Mouse (Mus musculus) olfactory bulb, adult 2 months (tissue): Measurements from ENCODE around the gene Srsf1. TPM values are rescaled to one million over a fixed set of nuclear protein-coding genes. Genes with fewer than 3 reads are reported as not detected.

Experiments used
- H3K27ac ChIP-seq: fragments of 200-500 bp; 2 replicates; pipeline ENCODE4 v1.5.1; 2012; ENCODE audit warnings: low read depth, low read length; ENCODE audit not compliant: insufficient read depth
- H3K4me1 ChIP-seq: fragments of 200-500 bp; 2 replicates; pipeline ENCODE4 v1.6.1; 2012; ENCODE audit warnings: low read length; ENCODE audit not compliant: control insufficient read depth, insufficient read depth
- H3K4me3 ChIP-seq: fragments of 200-500 bp; 2 replicates; pipeline ENCODE4 v1.5.1; 2012; ENCODE audit warnings: mild to moderate bottlenecking, low read depth, low read length, moderate library complexity; ENCODE audit not compliant: insufficient read depth
- CTCF ChIP-seq: fragments of 200-500 bp; IDR thresholded peaks from 2 replicates; pipeline ENCODE4 v1.5.1; 2012; ENCODE audit warnings: low read depth, mild to moderate bottlenecking, low read length, moderate library complexity; ENCODE audit not compliant: insufficient read depth
- POLR2A ChIP-seq: fragments of 200-500 bp; IDR thresholded peaks from 2 replicates; pipeline ENCODE4 v1.6.1; 2012; ENCODE audit warnings: mild to moderate bottlenecking, low read depth, low read length, moderate library complexity; ENCODE audit not compliant: insufficient read depth
- WGBS: fragments of 180-500 bp; shearing (Covaris S2); methylation state at CpG from one replicate; pipeline ENCODE4 v1.1.7; 2018; 5-methylcytosine and 5-hydroxymethylcytosine counted together
- polyA plus RNA-seq: library from polyadenylated mRNA; stranded (reverse); fragments of >200 nt; gene quantifications from 2 replicates; pipeline ENCODE4 v1.2.4, GENCODE M21; 2012; ENCODE audit warnings: low replicate concordance; ENCODE audit not compliant: missing spikeins, insufficient read depth, insufficient read length

The Srsf1 gene
- polyA plus RNA-seq = 341 and 667 TPM in 2 replicates

GRCm38 (mm10) chr11:88046944-88047794 is at the start of gene Srsf1:
Gene Srsf1 (plus strand): TSS chr11:88047373.
- Histone ChIP-seq H3K27ac (peak within 1 kb of the TSS; percentile 99), H3K4me3 (peak within 1 kb of the TSS; percentile 95), H3K4me1 (peaks cover 5% of the 10 kb centered on the region; the same call in 1 of the 2 replicates)
- peak; percentile 88 for TF ChIP-seq POLR2A
- no peak for TF ChIP-seq CTCF
- under 1% methylated on average over 57 of the region's 60 CpGs for WGBS

DNA sequence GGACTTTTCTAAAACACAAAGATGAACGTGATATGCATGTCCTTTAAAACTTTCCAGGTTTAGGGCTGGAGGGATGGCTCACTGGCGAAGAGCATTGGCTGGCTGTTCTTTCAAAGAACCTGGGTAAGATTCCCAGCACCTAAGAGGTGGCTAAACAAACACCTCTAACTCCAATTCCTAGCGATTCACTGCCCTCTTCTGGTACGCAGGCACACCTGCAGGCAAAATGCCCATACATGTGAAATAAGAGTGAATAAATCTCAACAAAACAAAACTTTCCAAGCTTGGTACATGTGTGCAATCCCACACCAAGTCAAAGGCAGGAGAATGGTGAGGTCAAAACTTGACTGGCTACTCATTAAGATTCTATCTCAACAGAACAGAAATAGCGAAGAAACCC is 47.4 kb upstream of the Srsf1 start:
- no peak overlapping the region for H3K27ac ChIP-seq
- no peak for TF ChIP-seq POLR2A
- TF ChIP-seq CTCF = no peak
- H3K4me3 ChIP-seq = no peak overlapping the region
- H3K4me1 ChIP-seq = no peaks in the 10 kb centered on the region
- 93% methylated on average over 5 of the region's 5 CpGs for WGBS

- WGBS = 86% methylated on average over 4 of the region's 4 CpGs
- H3K27ac ChIP-seq = no peak overlapping the region
- no peak overlapping the region for H3K4me3 ChIP-seq
- TF ChIP-seq CTCF = no peak
- no peak for TF ChIP-seq POLR2A
- H3K4me1 ChIP-seq = no peaks in the 10 kb centered on the region
These were observed 44.4 kb upstream of the Srsf1 start for GRCm38 (mm10) chr11:88002738-88003137.

GRCm38 (mm10) chr11:88004123-88004522 is 43.0 kb upstream of the Srsf1 start:
- 46% methylated on average over 2 of the region's 2 CpGs for WGBS
- H3K4me1 ChIP-seq = no peaks in the 10 kb centered on the region
- TF ChIP-seq POLR2A (no peak), CTCF (no peak)
- H3K4me3 ChIP-seq = no peak overlapping the region
- H3K27ac ChIP-seq = no peak overlapping the region

DNA sequence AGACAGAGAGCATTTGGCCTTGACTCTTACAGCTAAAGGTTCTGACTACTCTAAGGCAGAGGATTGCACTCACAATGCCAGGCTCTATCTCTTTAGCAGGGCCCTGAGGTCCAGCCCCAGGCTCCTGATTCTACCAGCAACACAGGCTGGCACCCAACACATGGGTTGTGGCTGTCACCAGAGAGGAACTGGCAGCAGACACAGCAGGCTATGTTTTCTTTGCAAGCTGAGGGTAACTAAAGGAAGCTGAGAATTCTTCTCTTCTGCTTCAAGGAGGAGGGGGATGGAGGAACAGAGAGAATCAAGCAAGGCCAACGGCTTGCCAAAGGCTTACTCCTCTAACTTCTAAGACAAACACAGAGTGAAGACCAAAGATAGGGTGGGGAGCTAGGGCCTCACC is 38.5 kb upstream of the Srsf1 start:
- WGBS = 68% methylated on average over 1 of the region's 1 CpGs
- TF ChIP-seq POLR2A (no peak), CTCF (no peak)

GRCm38 (mm10) chr11:88009542-88010190 is 37.5 kb upstream of the Srsf1 start:
- TF ChIP-seq POLR2A (no peak), CTCF (no peak)
- H3K4me3 ChIP-seq = peak overlapping the region; percentile 0; the same call in 1 of the 2 replicates
- H3K4me1 ChIP-seq = peaks cover 9% of the 10 kb centered on the region
- no peak overlapping the region for H3K27ac ChIP-seq
- 19% methylated on average over 16 of the region's 16 CpGs for whole genome bisulfite sequencing

More for the DNA sequence above, 38.5 kb upstream of the Srsf1 start:
- H3K4me3 ChIP-seq = no peak overlapping the region
- peaks cover 9% of the 10 kb centered on the region for H3K4me1 ChIP-seq
- no peak overlapping the region for H3K27ac ChIP-seq

DNA sequence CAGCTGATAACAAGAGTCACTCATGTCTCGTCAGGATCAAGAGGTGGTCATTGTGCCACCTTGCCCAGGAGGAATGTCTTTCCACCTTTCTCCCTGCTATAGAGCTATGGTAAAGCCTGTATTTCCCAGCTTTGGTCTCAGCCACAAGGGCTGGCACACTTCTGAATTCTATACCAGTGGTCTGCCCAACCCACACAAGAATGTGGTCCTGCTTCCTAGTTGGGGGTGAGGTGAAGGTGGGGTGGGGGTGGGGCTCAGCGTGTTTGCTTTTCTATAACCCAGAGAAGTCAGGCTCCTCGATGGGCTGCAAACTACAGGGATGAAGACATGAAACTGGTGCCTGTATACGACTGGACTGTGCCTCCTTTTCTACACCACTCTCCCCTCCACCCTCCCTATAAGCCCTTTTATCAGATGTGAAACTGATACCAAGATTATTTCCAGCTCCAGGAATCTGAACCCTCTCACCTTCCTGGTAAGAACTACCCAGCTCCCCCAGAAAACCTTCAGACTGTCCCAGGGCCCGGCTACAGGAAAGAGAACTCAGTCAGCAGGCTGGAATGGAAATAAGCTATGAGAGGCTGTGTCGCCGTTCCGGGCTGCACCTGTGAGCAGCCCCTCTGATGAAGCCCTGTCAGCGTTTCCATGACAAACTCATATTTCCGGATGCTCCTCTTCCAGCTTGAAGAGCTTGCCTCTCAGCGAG is 35.8 kb upstream of the Srsf1 start:
- Histone ChIP-seq H3K27ac (no peak overlapping the region), H3K4me3 (no peak overlapping the region)

GRCm38 (mm10) chr11:88011914-88012419 is 35.2 kb upstream of the Srsf1 start:
- no peak overlapping the region for H3K4me3 ChIP-seq
- WGBS = 90% methylated on average over 7 of the region's 7 CpGs
- peaks cover 9% of the 10 kb centered on the region for H3K4me1 ChIP-seq
- no peak overlapping the region for H3K27ac ChIP-seq
- no peak for TF ChIP-seq POLR2A
- no peak for TF ChIP-seq CTCF

More for the DNA sequence above, 35.8 kb upstream of the Srsf1 start:
- TF ChIP-seq CTCF (no peak), POLR2A (no peak)
- 84% methylated on average over 11 of the region's 11 CpGs for WGBS
- H3K4me1 ChIP-seq = peaks cover 9% of the 10 kb centered on the region
